Mouse (Mus musculus): Measurements from ENCODE around the gene Pdss2.

GRCm38 (mm10) chr10:43490846-43491245 is 269.6 kb downstream of the Pdss2 start:
- TF ChIP-seq ZNF384 (IDR thresholded peaks at IDR 0.05; ENCODE audit: low read depth, low read length): no peak
- no peak for TF ChIP-seq MAFK (IDR thresholded peaks at IDR 0.05; ENCODE audit: insufficient read depth, low read depth, low read length)
- TF ChIP-seq HCFC1 (IDR thresholded peaks at IDR 0.05; ENCODE audit: borderline replicate concordance, insufficient read depth, low read length): no peak
- TF ChIP-seq CHD2 (IDR thresholded peaks at IDR 0.05; ENCODE audit: low read depth, low read length): no peak
- TF ChIP-seq ZC3H11A (IDR thresholded peaks at IDR 0.05; ENCODE audit: borderline replicate concordance, low read depth, low read length): no peak

Measured in ES-E14 (cell line).